Mouse (Mus musculus): Measurements from ENCODE around the gene Rptor.

The Rptor gene

GRCm38 (mm10) chr11:119862523-119863299 lies 260.0 kb downstream of the Rptor start:
- DNase-seq (ENCODE audit: low spot score) = no peak

- no peak for DNase-seq (ENCODE audit: low spot score)
These were observed 260.7 kb downstream of the Rptor start for GRCm38 (mm10) chr11:119863421-119863821.

GRCm38 (mm10) chr11:119866837-119867236 lies 264.1 kb downstream of the Rptor start:
- no peak for DNase-seq (ENCODE audit: low spot score)

- DNase-seq (ENCODE audit: low spot score) = no peak
These were observed 265.4 kb downstream of the Rptor start for GRCm38 (mm10) chr11:119868138-119868537.

- no peak for DNase-seq (ENCODE audit: low spot score)
These were observed 265.9 kb downstream of the Rptor start for GRCm38 (mm10) chr11:119868556-119868955.

GRCm38 (mm10) chr11:119871141-119871540 lies 268.4 kb downstream of the Rptor start:
- no peak for DNase-seq (ENCODE audit: low spot score)

GRCm38 (mm10) chr11:119873643-119874042 lies 270.9 kb downstream of the Rptor start:
- no peak for DNase-seq (ENCODE audit: low spot score)

- no peak for DNase-seq (ENCODE audit: low spot score)
These were observed 272.1 kb downstream of the Rptor start for GRCm38 (mm10) chr11:119874841-119875240.

GRCm38 (mm10) chr11:119875685-119876084 lies 273.0 kb downstream of the Rptor start:
- no peak for DNase-seq (ENCODE audit: low spot score)

- DNase-seq (ENCODE audit: low spot score) = no peak
These were observed 274.4 kb downstream of the Rptor start for GRCm38 (mm10) chr11:119877124-119877523.

GRCm38 (mm10) chr11:119879573-119879972 lies 276.9 kb downstream of the Rptor start:
- DNase-seq (ENCODE audit: low spot score) = no peak

GRCm38 (mm10) chr11:119883646-119884045 lies 280.9 kb downstream of the Rptor start:
- DNase-seq (ENCODE audit: low spot score) = no peak

- no peak for DNase-seq (ENCODE audit: low spot score)
These were observed 287.3 kb downstream of the Rptor start for GRCm38 (mm10) chr11:119889966-119890365.

GRCm38 (mm10) chr11:119891601-119892215 lies 289.0 kb downstream of the Rptor start:
- no peak for DNase-seq (ENCODE audit: low spot score)

GRCm38 (mm10) chr11:119893667-119894236 lies 291.0 kb downstream of the Rptor start:
- DNase-seq (ENCODE audit: low spot score) = no peak

GRCm38 (mm10) chr11:119894634-119895033 lies 291.9 kb downstream of the Rptor start:
- DNase-seq (ENCODE audit: low spot score) = no peak

GRCm38 (mm10) chr11:119897041-119897440 lies 294.3 kb downstream of the Rptor start:
- DNase-seq (ENCODE audit: low spot score) = no peak

- no peak for DNase-seq (ENCODE audit: low spot score)
These were observed 296.3 kb downstream of the Rptor start for GRCm38 (mm10) chr11:119898976-119899375.

- no peak for DNase-seq (ENCODE audit: low spot score)
These were observed 298.5 kb downstream of the Rptor start for GRCm38 (mm10) chr11:119901174-119901573.

GRCm38 (mm10) chr11:119902891-119903290 lies 300.2 kb downstream of the Rptor start:
- no peak for DNase-seq (ENCODE audit: low spot score)

- DNase-seq (ENCODE audit: low spot score) = no peak
These were observed 302.0 kb downstream of the Rptor start for GRCm38 (mm10) chr11:119904621-119905286.

- no peak for DNase-seq (ENCODE audit: low spot score)
These were observed 303.1 kb downstream of the Rptor start for GRCm38 (mm10) chr11:119905794-119906193.

All from ovary, adult 18-20 months (tissue).